Mouse (Mus musculus) testis, postnatal 14 days (tissue): ENCODE results near the gene Arfip1.
"Not testable (repeated sequence)": the region's sequence is repeated elsewhere in the genome, so short reads cannot be mapped to it uniquely, and the experiment has no call there.

Source experiments
- DNase-seq: peaks from one replicate; pipeline ENCODE4 v3.0.0; 2021; ENCODE audit warnings: low spot score

Gene Arfip1

GRCm38 (mm10) chr3:84570501-84570900 lies 11.9 kb downstream of the Arfip1 start:
- DNase-seq: no peak

- no peak for DNase-seq
Observed at GRCm38 (mm10) chr3:84569587-84569986, 12.8 kb downstream of the Arfip1 start.

GRCm38 (mm10) chr3:84568540-84568939 lies 13.9 kb downstream of the Arfip1 start:
- no peak for DNase-seq

GRCm38 (mm10) chr3:84563415-84563814 lies 19.0 kb downstream of the Arfip1 start:
- no peak for DNase-seq

GRCm38 (mm10) chr3:84562911-84563310 lies 19.5 kb downstream of the Arfip1 start:
- not testable (repeated sequence) for DNase-seq

GRCm38 (mm10) chr3:84558301-84558700 lies 24.1 kb downstream of the Arfip1 start:
- DNase-seq: no peak

GRCm38 (mm10) chr3:84555780-84556179 lies 26.6 kb downstream of the Arfip1 start:
- DNase-seq: no peak

GRCm38 (mm10) chr3:84547177-84547576 lies 35.2 kb downstream of the Arfip1 start:
- DNase-seq: no peak

- not testable (repeated sequence) for DNase-seq
Observed at GRCm38 (mm10) chr3:84542450-84542849, 40.0 kb downstream of the Arfip1 start.

- no peak for DNase-seq
Observed at GRCm38 (mm10) chr3:84541881-84542280, 40.5 kb downstream of the Arfip1 start.

- no peak for DNase-seq
Observed at GRCm38 (mm10) chr3:84540640-84541039, 41.8 kb downstream of the Arfip1 start.

- DNase-seq: no peak
Observed at GRCm38 (mm10) chr3:84536987-84537386, 45.4 kb downstream of the Arfip1 start.

GRCm38 (mm10) chr3:84533227-84533626 lies 49.2 kb downstream of the Arfip1 start:
- DNase-seq: no peak

GRCm38 (mm10) chr3:84529021-84529420 lies 53.4 kb downstream of the Arfip1 start:
- no peak for DNase-seq

- no peak for DNase-seq
Observed at GRCm38 (mm10) chr3:84524952-84525351, 57.5 kb downstream of the Arfip1 start.

GRCm38 (mm10) chr3:84516163-84516562 lies 66.3 kb downstream of the Arfip1 start:
- no peak for DNase-seq

GRCm38 (mm10) chr3:84512774-84513515 lies 69.5 kb downstream of the Arfip1 start:
- no peak for DNase-seq

- no peak for DNase-seq
Observed at GRCm38 (mm10) chr3:84505193-84505592, 77.2 kb downstream of the Arfip1 start.

- DNase-seq: no peak
Observed at GRCm38 (mm10) chr3:84504291-84504690, 78.1 kb downstream of the Arfip1 start.

- DNase-seq: no peak
Observed at GRCm38 (mm10) chr3:84502101-84502500, 80.3 kb downstream of the Arfip1 start.

- DNase-seq: no peak
Observed at GRCm38 (mm10) chr3:84500491-84500890, 81.9 kb downstream of the Arfip1 start.

- no peak for DNase-seq
Observed at GRCm38 (mm10) chr3:84497718-84498117, 84.7 kb downstream of the Arfip1 start.

- DNase-seq: no peak
Observed at GRCm38 (mm10) chr3:84492657-84493056, 89.8 kb downstream of the Arfip1 start.

- DNase-seq: no peak
Observed at GRCm38 (mm10) chr3:84492148-84492547, 90.3 kb downstream of the Arfip1 start.
